Mouse (Mus musculus) forebrain, postnatal 0 days (tissue): ENCODE data around the gene Fut7. TPM values are rescaled to one million over a fixed set of nuclear protein-coding genes. Genes with fewer than 3 reads are reported as not detected.

Source experiments
- ATAC-seq: fragments of 200-750 bp; cut with Nextera tagmentation; 2 replicates; pipeline ENCODE4 v1.8.0; 2017; ENCODE audit warnings: mild to moderate bottlenecking, moderate library complexity
- DNase-seq: peaks from one replicate; pipeline ENCODE4 v3.0.0-alpha.2; 2015
- H3K27ac ChIP-seq: fragments of 300-500 bp; sonication (generic); 2 replicates; pipeline ENCODE4 v1.5.1; 2014; ENCODE audit warnings: low read depth, mild to moderate bottlenecking, antibody characterized with exemption, low read length, moderate library complexity, mixed read lengths
- H3K27me3 ChIP-seq: fragments of 300-500 bp; sonication (generic); 2 replicates; pipeline ENCODE4 v1.6.1; 2014; ENCODE audit warnings: mild to moderate bottlenecking, low read length, mixed read lengths; ENCODE audit not compliant: insufficient read depth
- H3K36me3 ChIP-seq: fragments of 300-500 bp; sonication (generic); 2 replicates; pipeline ENCODE4 v1.6.1; 2014; ENCODE audit warnings: mild to moderate bottlenecking, moderate library complexity; ENCODE audit not compliant: insufficient read depth
- H3K4me1 ChIP-seq: fragments of 300-500 bp; sonication (generic); 2 replicates; pipeline ENCODE4 v1.6.1; 2014; ENCODE audit warnings: antibody characterized with exemption; ENCODE audit not compliant: insufficient read depth
- H3K4me2 ChIP-seq: fragments of 300-500 bp; sonication (generic); 2 replicates; pipeline ENCODE4 v1.6.1; 2014; ENCODE audit warnings: low read depth, mild to moderate bottlenecking, moderate library complexity
- H3K4me3 ChIP-seq: fragments of 300-500 bp; sonication (generic); 2 replicates; pipeline ENCODE4 v1.5.1; 2014; ENCODE audit warnings: low read depth, low read length, mixed read lengths
- H3K9ac ChIP-seq: fragments of 300-500 bp; sonication (generic); 2 replicates; pipeline ENCODE4 v1.6.1; 2014; ENCODE audit warnings: mild to moderate bottlenecking
- H3K9me3 ChIP-seq: fragments of 300-500 bp; sonication (generic); 2 replicates; pipeline ENCODE4 v1.6.1; 2016; ENCODE audit warnings: low read length
- CTCF ChIP-seq: sonication (generic); IDR thresholded peaks from 2 replicates; pipeline ENCODE4 v1.5.1; 2016; ENCODE audit warnings: antibody characterized with exemption, control low read depth, low read depth
- WGBS: fragments of 180-500 bp; shearing (Covaris S2); extraction: QIAGEN DNeasy Blood & Tissue Kit; methylation state at CpG from one replicate; pipeline ENCODE4 v1.1.7; 2014; 5-methylcytosine and 5-hydroxymethylcytosine counted together
- polyA plus RNA-seq: library from polyadenylated mRNA; unstranded; fragments of >200 nt; fragmentation: Nextera tagmentation; extraction: Ambion mirVana; gene quantifications from 2 replicates; pipeline ENCODE4 v1.2.1, GENCODE M21; 2015
- total RNA-seq: library from RNA; depleted of rRNA; stranded (reverse); fragments of >200 nt; gene quantifications from 2 replicates; pipeline ENCODE4 v1.2.3, GENCODE M21; 2014; rRNA removed

The Fut7 gene
- 1.3 TPM in 1 of 2 replicates, not detected in the other for total RNA-seq
- 0.17 and 0.23 TPM in 2 replicates for polyA plus RNA-seq

GRCm38 (mm10) chr2:25422587-25423410 is at the start of gene Fut7:
TSS of gene Fut7 (plus strand) at chr2:25423267.
- DNase-seq (no peak), ATAC-seq (no peak)
- WGBS: 73% methylated on average over 17 of the region's 17 CpGs
- H3K4me2 ChIP-seq: no peak within 1 kb of the TSS
- H3K9me3 ChIP-seq: no peaks in the 10 kb centered on the region
- TF ChIP-seq CTCF: no peak
- no peaks in the 10 kb centered on the region; the same call in 1 of the 2 replicates for H3K27me3 ChIP-seq
- H3K36me3 ChIP-seq: no peaks in the 10 kb centered on the region
- H3K27ac ChIP-seq: no peak within 1 kb of the TSS
- H3K9ac ChIP-seq: no peak within 1 kb of the TSS
- H3K4me1 ChIP-seq: no peaks in the 10 kb centered on the region
- no peak within 1 kb of the TSS for H3K4me3 ChIP-seq

GRCm38 (mm10) chr2:25373431-25373830 is 49.6 kb upstream of the Fut7 start:
- DNase-seq: no peak
- Histone ChIP-seq H3K9me3 (no peaks in the 10 kb centered on the region), H3K9ac (peak overlapping the region; percentile 44; the same call in 1 of the 2 replicates), H3K4me1 (no peaks in the 10 kb centered on the region), H3K36me3 (no peaks in the 10 kb centered on the region), H3K4me2 (peak overlapping the region; percentile 83), H3K27ac (no peak overlapping the region), H3K4me3 (peak overlapping the region; percentile 55; the same call in 1 of the 2 replicates), H3K27me3 (no peaks in the 10 kb centered on the region)
- WGBS: 15% methylated on average over 2 of the region's 2 CpGs
- peak; percentile 38 for ATAC-seq
- no peak for TF ChIP-seq CTCF

DNA sequence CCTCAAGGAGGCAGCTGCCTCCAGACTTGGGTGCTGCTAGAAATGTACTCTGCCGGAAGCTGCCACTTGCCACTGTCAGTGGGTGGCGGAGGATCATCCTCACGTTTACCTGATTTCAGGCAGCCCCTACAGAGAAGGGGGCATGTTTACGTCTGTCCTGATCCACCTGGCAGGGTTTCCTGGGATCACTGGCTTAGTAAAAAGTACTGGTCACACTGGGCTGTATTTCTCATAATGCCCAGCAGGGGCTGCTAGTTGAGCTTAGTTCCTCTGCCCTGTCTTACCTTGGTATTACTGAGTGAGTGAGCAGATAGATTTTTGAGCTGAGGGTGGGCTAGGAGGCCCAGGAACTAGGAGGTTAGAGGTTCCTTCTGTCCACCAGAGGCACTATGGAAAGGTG is 46.5 kb upstream of the Fut7 start:
- Histone ChIP-seq H3K4me1 (no peaks in the 10 kb centered on the region), H3K4me2 (no peak overlapping the region), H3K27ac (no peak overlapping the region), H3K36me3 (no peaks in the 10 kb centered on the region), H3K27me3 (no peaks in the 10 kb centered on the region), H3K9me3 (no peaks in the 10 kb centered on the region), H3K9ac (no peak overlapping the region), H3K4me3 (no peak overlapping the region)
- peak; percentile 86 for TF ChIP-seq CTCF
- ATAC-seq (peak; percentile 26; the same call in 1 of the 2 replicates), DNase-seq (peak; percentile 69)
- WGBS: 58% methylated on average over 4 of the region's 4 CpGs

GRCm38 (mm10) chr2:25384492-25384891 is 38.6 kb upstream of the Fut7 start:
- no peaks in the 10 kb centered on the region for H3K27me3 ChIP-seq
- H3K9ac ChIP-seq: no peak overlapping the region
- no peaks in the 10 kb centered on the region for H3K4me1 ChIP-seq
- no peak for TF ChIP-seq CTCF
- no peak overlapping the region for H3K4me3 ChIP-seq
- no peaks in the 10 kb centered on the region for H3K9me3 ChIP-seq
- WGBS: 86% methylated on average over 5 of the region's 5 CpGs
- H3K36me3 ChIP-seq: no peaks in the 10 kb centered on the region
- DNase-seq (no peak), ATAC-seq (no peak)
- H3K27ac ChIP-seq: no peak overlapping the region
- no peak overlapping the region for H3K4me2 ChIP-seq

DNA sequence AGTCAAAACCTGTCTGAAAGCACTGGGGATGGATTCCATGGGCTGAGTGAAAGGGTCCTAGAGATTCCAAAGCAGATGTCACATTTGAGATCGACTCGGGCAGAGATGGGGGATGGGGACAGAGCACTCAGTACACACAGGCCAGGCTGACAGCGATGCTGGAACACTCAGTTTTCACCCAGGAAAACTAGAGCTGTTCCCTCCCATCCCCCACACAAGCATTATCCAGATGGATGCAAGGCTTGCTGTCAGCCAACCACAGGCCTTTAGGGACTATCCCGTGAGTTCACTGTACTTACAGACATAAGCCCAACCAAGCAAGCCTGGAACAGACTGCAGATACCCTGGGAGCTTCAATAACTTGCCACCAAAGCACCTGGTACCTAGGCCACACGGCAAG is 31.8 kb upstream of the Fut7 start:
- 81% methylated on average over 5 of the region's 5 CpGs for WGBS
- no peaks in the 10 kb centered on the region for H3K36me3 ChIP-seq
- TF ChIP-seq CTCF: no peak
- H3K9ac ChIP-seq: no peak overlapping the region
- ATAC-seq: no peak
- peaks cover 3% of the 10 kb centered on the region; the same call in 1 of the 2 replicates for H3K4me1 ChIP-seq
- no peaks in the 10 kb centered on the region for H3K9me3 ChIP-seq
- H3K27ac ChIP-seq: no peak overlapping the region
- H3K4me2 ChIP-seq: no peak overlapping the region
- DNase-seq: no peak
- peaks cover 7% of the 10 kb centered on the region; the same call in 1 of the 2 replicates for H3K27me3 ChIP-seq
- H3K4me3 ChIP-seq: no peak overlapping the region

DNA sequence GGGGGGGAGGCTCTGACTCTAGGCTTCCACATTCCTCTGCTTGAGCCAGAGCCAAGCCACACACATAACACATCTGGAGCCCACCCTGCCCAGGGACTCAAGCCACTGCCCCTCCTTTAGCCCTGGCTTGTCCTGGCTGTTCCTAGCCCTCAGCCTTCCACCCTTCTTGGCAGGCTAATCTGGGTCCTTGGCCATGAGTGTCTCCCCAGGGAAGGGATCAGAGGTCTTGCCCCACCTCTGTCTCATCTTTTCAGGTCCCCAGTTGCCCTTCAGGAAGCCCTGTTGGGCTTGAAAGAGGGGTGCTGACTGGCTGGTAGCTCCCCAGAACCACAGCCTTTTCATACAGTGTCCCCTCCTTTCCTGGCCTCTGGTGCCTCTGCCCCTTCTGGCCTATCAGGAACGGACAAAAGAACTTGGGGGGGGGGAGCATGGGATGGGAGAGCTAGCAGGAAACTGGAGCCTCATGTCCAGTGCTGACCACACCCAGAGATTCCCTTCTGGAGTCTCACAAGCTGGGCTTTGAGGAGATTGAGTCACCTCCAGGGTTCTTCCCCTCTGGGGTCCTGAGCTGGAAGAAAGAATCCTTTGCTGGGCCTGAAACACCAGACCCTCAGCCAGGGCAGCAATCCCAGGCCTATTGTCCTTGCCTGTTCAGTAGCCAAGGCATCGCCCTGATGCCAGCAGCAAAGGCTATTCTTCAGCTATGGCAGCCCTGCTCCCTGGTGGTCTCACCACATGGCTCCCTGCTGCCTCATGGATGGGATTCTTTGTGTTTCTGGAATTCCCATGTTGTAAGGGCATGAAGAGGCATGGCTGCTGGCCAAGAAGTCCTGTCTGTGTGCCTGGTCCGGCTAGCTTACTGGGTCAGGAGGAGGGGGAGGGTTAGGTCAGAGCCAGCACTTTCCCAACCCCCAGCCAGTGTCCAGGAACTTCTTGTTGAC is 28.5 kb upstream of the Fut7 start:
- Histone ChIP-seq H3K4me1 (peaks cover 3% of the 10 kb centered on the region; the same call in 1 of the 2 replicates), H3K36me3 (no peaks in the 10 kb centered on the region), H3K4me2 (no peak overlapping the region), H3K9ac (no peak overlapping the region), H3K4me3 (no peak overlapping the region), H3K27ac (0 out of 2 replicates have a peak overlapping the region, but pooled peaks have one; percentile 3), H3K9me3 (no peaks in the 10 kb centered on the region), H3K27me3 (peaks cover 17% of the 10 kb centered on the region)
- WGBS: 6% methylated on average over 3 of the region's 3 CpGs
- ATAC-seq (peak; percentile 89), DNase-seq (peak; percentile 76)
- no peak for TF ChIP-seq CTCF
